Mouse (Mus musculus): ENCODE measurements around the gene Msmp. TPM values are rescaled to one million over a fixed set of nuclear protein-coding genes. Genes with fewer than 3 reads are reported as not detected.

The Msmp gene
- total RNA-seq, 2 experiments from 2014 or later, result 0.60 TPM; not detected in 1

GRCm38 (mm10) chr4:43542044-43542443 is 42.2 kb downstream of the Msmp start:
- DNase-seq (ENCODE audit: low spot score), result no peak
- intact Hi-C loops (cut with DNase I), result no loop called here

- intact Hi-C loops (cut with DNase I), result no loop called here
- DNase-seq (ENCODE audit: low spot score), result no peak
Observed at GRCm38 (mm10) chr4:43536031-43536430, 48.3 kb downstream of the Msmp start.

- no peak for DNase-seq (ENCODE audit: low spot score)
- intact Hi-C loops (cut with DNase I), result no loop called here
Observed at GRCm38 (mm10) chr4:43535628-43536027, 48.7 kb downstream of the Msmp start.

GRCm38 (mm10) chr4:43533270-43533669 is 51.0 kb downstream of the Msmp start:
- intact Hi-C loops (cut with DNase I), result loop anchor here (5.0 kb wide), 2 partner anchors 44 to 179 kb away; partner anchors contain the start of genes Gba2, Olfr71 and Rgp1
- no peak for DNase-seq (ENCODE audit: low spot score)

Small RNA genes lying within 50 kb of the gene (microRNA-seq; reads per million reads assigned to microRNA genes)
- gene Gm25262, result 0.83 reads per million

Other genes with a start within 250 kb of the Msmp start
- gene Rusc2, start 202.5 kb downstream of the Msmp start, total RNA-seq (2021), result 10 to 100 TPM; 35.3 to 49.1 TPM
- not detected for gene Fam166b, start 155.4 kb downstream of the Msmp start, total RNA-seq (2021)
- gene Tesk1, start 142.6 kb downstream of the Msmp start, total RNA-seq (2021), result 10 to 100 TPM; 33.1 to 34.4 TPM
- under 1 TPM; 0.81 to 0.87 TPM for gene Cd72, start 129.9 kb downstream of the Msmp start, total RNA-seq (2021)
- gene Sit1, start 100.8 kb downstream of the Msmp start, total RNA-seq (2021), result not detected
- 10 to 100 TPM; 26.6 to 31.8 TPM for gene Ccdc107, start 91.6 kb downstream of the Msmp start, total RNA-seq (2021)
- gene Arhgef39, start 84.8 kb downstream of the Msmp start, total RNA-seq (2021), result under 1 TPM; 0.39 to 0.61 TPM
- gene Car9, start 77.5 kb downstream of the Msmp start, total RNA-seq (2021), result under 1 TPM; 0.31 to 0.34 TPM
- 10 to 100 TPM; 25.2 to 40.7 TPM for gene Tpm2, start 60.7 kb downstream of the Msmp start, total RNA-seq (2021)
- gene Creb3, start 22.2 kb downstream of the Msmp start, total RNA-seq (2021), result 10 to 100 TPM; 45.8 to 48.3 TPM
- gene Tln1, start 21.8 kb downstream of the Msmp start, total RNA-seq (2021), result 100 to 1,000 TPM; 115 to 124 TPM
- gene Rgp1, start 5.8 kb downstream of the Msmp start, total RNA-seq (2021), result 10 to 100 TPM; 29.5 to 36.7 TPM
- 10 to 100 TPM; 13.5 to 14.3 TPM for gene Gba2, start 5.6 kb downstream of the Msmp start, total RNA-seq (2021)
- gene Npr2, start 47.4 kb upstream of the Msmp start, total RNA-seq (2021), result 10 to 100 TPM; 35.9 to 42.4 TPM
- gene Spag8, start 69.1 kb upstream of the Msmp start, total RNA-seq (2021), result under 1 TPM; 0.21 to 0.31 TPM
- 100 to 1,000 TPM; 138 to 147 TPM for gene Hint2, start 72.0 kb upstream of the Msmp start, total RNA-seq (2021)
- gene Tmem8b, start 84.5 kb upstream of the Msmp start, total RNA-seq (2021), result 10 to 100 TPM; 15.8 to 16.9 TPM
- under 1 TPM; 0.20 to 0.26 TPM for gene Fam221b, start 84.7 kb upstream of the Msmp start, total RNA-seq (2021)
- not detected for gene Olfr70, start 116.3 kb upstream of the Msmp start, total RNA-seq (2021)
- not detected for gene Olfr71, start 125.8 kb upstream of the Msmp start, total RNA-seq (2021)
- gene Hrct1, start 142.7 kb upstream of the Msmp start, total RNA-seq (2021), result 1 to 10 TPM; 3.3 to 3.4 TPM
- gene Spaar, start 145.5 kb upstream of the Msmp start, total RNA-seq (2021), result 1 to 10 TPM; 4.8 to 4.9 TPM
- not detected for gene Olfr159, start 186.5 kb upstream of the Msmp start, total RNA-seq (2021)
- gene Olfr156, start 239.4 kb upstream of the Msmp start, total RNA-seq (2021), result not detected